Mouse (Mus musculus): ENCODE measurements around the gene Nmnat3. TPM values are rescaled to one million over a fixed set of nuclear protein-coding genes. Genes with fewer than 3 reads are reported as not detected.

Gene Nmnat3
- polyA plus RNA-seq, 1 experiment from 2014 or later: 5.2 TPM

DNA sequence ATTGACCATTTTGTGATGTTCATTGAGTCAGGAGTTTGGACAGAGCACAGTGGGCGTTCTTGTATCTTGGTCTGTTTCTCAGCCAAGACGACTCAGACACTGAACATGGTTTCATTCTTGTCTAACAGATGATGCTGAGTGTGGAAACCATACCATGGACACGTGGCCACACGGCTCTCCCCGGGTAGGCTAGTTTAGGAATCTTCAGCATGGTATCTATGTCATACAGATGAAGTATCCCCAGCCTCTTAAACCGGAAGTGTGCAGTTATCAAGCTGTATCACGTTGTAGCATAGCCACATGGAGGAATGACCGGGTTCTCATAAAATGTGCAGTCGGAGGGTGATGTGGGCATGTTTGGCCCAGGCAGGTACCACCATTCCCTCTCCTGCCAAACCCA lies 93.4 kb downstream of the Nmnat3 start:
- no peak for TF ChIP-seq CTCF (IDR thresholded peaks at IDR 0.05; ENCODE audit: low read depth)
- H3K4me3 ChIP-seq (ENCODE audit: low read depth, low read length): no peak overlapping the region
- no peaks in the 10 kb centered on the region for H3K27me3 ChIP-seq (ENCODE audit: insufficient read depth, low read length)
- DNase-seq (no peak), ATAC-seq (ENCODE audit: insufficient read depth) (no peak)
- H3K4me2 ChIP-seq: no peak overlapping the region
- H3K36me3 ChIP-seq (ENCODE audit: insufficient read depth): no peaks in the 10 kb centered on the region
- H3K4me1 ChIP-seq (ENCODE audit: insufficient read depth): no peaks in the 10 kb centered on the region
- H3K27ac ChIP-seq (ENCODE audit: low read depth): no peak overlapping the region
- no peak overlapping the region for H3K9ac ChIP-seq
- no peaks in the 10 kb centered on the region for H3K9me3 ChIP-seq (ENCODE audit: low read depth, low read length)
- 92% methylated on average over 9 of the region's 9 CpGs for WGBS

DNA sequence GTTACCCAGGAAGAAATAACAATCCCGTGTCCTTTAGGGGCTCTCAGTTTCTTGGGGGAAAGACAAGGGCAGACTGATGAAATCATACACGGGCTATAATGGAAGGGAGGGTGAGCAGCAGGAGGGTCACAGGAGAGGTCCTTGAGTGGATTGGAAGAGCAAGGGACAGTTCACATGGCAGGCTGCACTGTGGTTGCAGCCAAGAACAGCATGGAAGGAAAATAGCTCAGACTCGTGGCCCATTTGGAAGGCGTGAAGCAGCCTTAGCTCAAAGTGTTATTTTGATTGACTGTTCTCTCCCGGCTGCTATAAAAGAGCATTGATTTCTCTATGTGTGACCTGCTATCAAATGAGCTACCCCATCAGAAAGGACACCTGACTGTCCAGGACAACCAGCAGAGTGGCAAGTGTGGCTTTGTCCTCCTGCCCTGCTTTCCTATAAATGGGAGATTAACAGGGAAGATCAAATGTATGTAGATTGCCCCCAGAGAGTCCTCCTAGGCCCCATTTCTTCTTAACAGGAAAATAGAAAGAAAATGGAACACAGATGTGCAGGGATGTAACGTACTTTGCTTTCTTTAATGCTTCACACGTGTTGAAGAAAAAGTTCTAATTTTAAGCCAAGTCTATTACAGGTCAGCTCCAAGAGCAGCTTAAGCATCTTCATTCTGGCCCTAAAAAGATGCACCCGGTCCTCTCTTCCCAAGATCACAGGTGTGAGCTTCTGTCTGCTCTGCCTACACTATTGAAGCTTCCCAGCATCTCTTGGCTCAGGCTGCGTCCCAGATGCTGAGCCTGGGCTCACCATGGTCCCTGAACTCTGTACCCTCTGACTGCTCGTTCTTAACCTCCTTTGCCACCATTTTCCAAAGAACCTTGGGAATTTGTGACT lies 100.8 kb downstream of the Nmnat3 start:
- no peaks in the 10 kb centered on the region for H3K27me3 ChIP-seq (ENCODE audit: insufficient read depth, low read length)
- no peak overlapping the region for H3K4me2 ChIP-seq
- no peaks in the 10 kb centered on the region for H3K9me3 ChIP-seq (ENCODE audit: low read depth, low read length)
- DNase-seq (no peak), ATAC-seq (ENCODE audit: insufficient read depth) (no peak)
- no peak overlapping the region for H3K27ac ChIP-seq (ENCODE audit: low read depth)
- H3K4me1 ChIP-seq (ENCODE audit: insufficient read depth): no peaks in the 10 kb centered on the region
- H3K9ac ChIP-seq: no peak overlapping the region
- TF ChIP-seq CTCF (IDR thresholded peaks at IDR 0.05; ENCODE audit: low read depth): no peak
- H3K4me3 ChIP-seq (ENCODE audit: low read depth, low read length): no peak overlapping the region
- 68% methylated on average over 10 of the region's 10 CpGs for WGBS
- no peaks in the 10 kb centered on the region for H3K36me3 ChIP-seq (ENCODE audit: insufficient read depth)

- Histone ChIP-seq H3K36me3 (ENCODE audit: insufficient read depth) (no peaks in the 10 kb centered on the region), H3K4me1 (ENCODE audit: insufficient read depth) (no peaks in the 10 kb centered on the region), H3K27me3 (ENCODE audit: insufficient read depth, low read length) (no peaks in the 10 kb centered on the region), H3K9ac (no peak overlapping the region), H3K9me3 (ENCODE audit: low read depth, low read length) (no peaks in the 10 kb centered on the region), H3K27ac (ENCODE audit: low read depth) (no peak overlapping the region), H3K4me3 (ENCODE audit: low read depth, low read length) (no peak overlapping the region), H3K4me2 (no peak overlapping the region)
- WGBS: 83% methylated on average over 5 of the region's 5 CpGs
- ATAC-seq (ENCODE audit: insufficient read depth) (no peak), DNase-seq (no peak)
- TF ChIP-seq CTCF (IDR thresholded peaks at IDR 0.05; ENCODE audit: low read depth): no peak
Measured at GRCm38 (mm10) chr9:98388633-98388965, 101.4 kb downstream of the Nmnat3 start.

DNA sequence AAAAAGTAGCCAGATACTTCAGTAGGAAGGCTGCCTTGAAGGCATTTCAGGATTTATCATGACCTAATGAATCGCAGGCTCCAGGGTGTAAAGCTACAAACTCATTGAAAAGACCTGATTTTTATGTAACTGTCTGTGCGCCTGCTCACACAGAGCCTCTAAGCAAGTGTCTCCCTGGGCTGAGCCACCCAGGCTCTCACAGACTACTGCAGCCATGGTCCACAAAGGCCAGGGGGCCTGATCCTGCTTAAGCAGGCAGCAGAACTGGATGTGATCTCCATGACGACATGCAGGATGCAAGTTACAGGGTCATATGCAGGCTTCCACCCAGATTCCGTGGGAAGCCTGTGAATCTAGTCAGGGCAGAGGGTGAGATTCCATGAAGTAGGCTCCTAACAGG lies 106.3 kb downstream of the Nmnat3 start:
- H3K9ac ChIP-seq: no peak overlapping the region
- H3K9me3 ChIP-seq (ENCODE audit: low read depth, low read length): no peaks in the 10 kb centered on the region
- DNase-seq: no peak
- no peak for ATAC-seq (ENCODE audit: insufficient read depth)
- no peaks in the 10 kb centered on the region for H3K36me3 ChIP-seq (ENCODE audit: insufficient read depth)
- no peak overlapping the region for H3K27ac ChIP-seq (ENCODE audit: low read depth)
- no peaks in the 10 kb centered on the region for H3K27me3 ChIP-seq (ENCODE audit: insufficient read depth, low read length)
- no peak for TF ChIP-seq CTCF (IDR thresholded peaks at IDR 0.05; ENCODE audit: low read depth)
- no peak overlapping the region for H3K4me2 ChIP-seq
- no peaks in the 10 kb centered on the region for H3K4me1 ChIP-seq (ENCODE audit: insufficient read depth)
- no peak overlapping the region for H3K4me3 ChIP-seq (ENCODE audit: low read depth, low read length)
- WGBS: 76% methylated on average over 4 of the region's 4 CpGs

GRCm38 (mm10) chr9:98397211-98397610 lies 110.0 kb downstream of the Nmnat3 start:
- H3K36me3 ChIP-seq (ENCODE audit: insufficient read depth): no peaks in the 10 kb centered on the region
- no peak overlapping the region for H3K27ac ChIP-seq (ENCODE audit: low read depth)
- no peaks in the 10 kb centered on the region for H3K9me3 ChIP-seq (ENCODE audit: low read depth, low read length)
- H3K4me3 ChIP-seq (ENCODE audit: low read depth, low read length): no peak overlapping the region
- H3K9ac ChIP-seq: no peak overlapping the region
- ATAC-seq (ENCODE audit: insufficient read depth) (no peak), DNase-seq (no peak)
- no peak for TF ChIP-seq CTCF (IDR thresholded peaks at IDR 0.05; ENCODE audit: low read depth)
- no peak overlapping the region for H3K4me2 ChIP-seq
- H3K27me3 ChIP-seq (ENCODE audit: insufficient read depth, low read length): no peaks in the 10 kb centered on the region
- H3K4me1 ChIP-seq (ENCODE audit: insufficient read depth): no peaks in the 10 kb centered on the region
- 74% methylated on average over 6 of the region's 6 CpGs for WGBS

GRCm38 (mm10) chr9:98397866-98398265 lies 110.6 kb downstream of the Nmnat3 start:
- Histone ChIP-seq H3K4me1 (ENCODE audit: insufficient read depth) (no peaks in the 10 kb centered on the region), H3K9me3 (ENCODE audit: low read depth, low read length) (no peaks in the 10 kb centered on the region), H3K4me2 (no peak overlapping the region), H3K27ac (ENCODE audit: low read depth) (no peak overlapping the region), H3K9ac (no peak overlapping the region), H3K27me3 (ENCODE audit: insufficient read depth, low read length) (no peaks in the 10 kb centered on the region), H3K36me3 (ENCODE audit: insufficient read depth) (no peaks in the 10 kb centered on the region), H3K4me3 (ENCODE audit: low read depth, low read length) (no peak overlapping the region)
- WGBS: 74% methylated on average over 3 of the region's 3 CpGs
- TF ChIP-seq CTCF (IDR thresholded peaks at IDR 0.05; ENCODE audit: low read depth): no peak
- ATAC-seq (ENCODE audit: insufficient read depth) (no peak), DNase-seq (no peak)

GRCm38 (mm10) chr9:98400185-98400894 lies 113.1 kb downstream of the Nmnat3 start:
- Histone ChIP-seq H3K27me3 (ENCODE audit: insufficient read depth, low read length) (no peaks in the 10 kb centered on the region), H3K9ac (no peak overlapping the region), H3K4me1 (ENCODE audit: insufficient read depth) (no peaks in the 10 kb centered on the region), H3K4me3 (ENCODE audit: low read depth, low read length) (no peak overlapping the region), H3K9me3 (ENCODE audit: low read depth, low read length) (no peaks in the 10 kb centered on the region), H3K36me3 (ENCODE audit: insufficient read depth) (no peaks in the 10 kb centered on the region), H3K4me2 (no peak overlapping the region), H3K27ac (ENCODE audit: low read depth) (no peak overlapping the region)
- no peak for TF ChIP-seq CTCF (IDR thresholded peaks at IDR 0.05; ENCODE audit: low read depth)
- no peak for DNase-seq
- 74% methylated on average over 13 of the region's 13 CpGs for WGBS
- ATAC-seq (ENCODE audit: insufficient read depth): no peak
